Mouse (Mus musculus) stomach, postnatal 0 days (tissue): ENCODE results near the gene Sft2d1.
"Not testable (repeated sequence)": the region's sequence is repeated elsewhere in the genome, so short reads cannot be mapped to it uniquely, and the experiment has no call there.

ENCODE experiments used
- CTCF ChIP-seq: IDR thresholded peaks from 2 replicates; pipeline ENCODE4 v1.5.1; 2016; ENCODE audit warnings: antibody characterized with exemption, low read depth, mild to moderate bottlenecking, moderate library complexity
- EP300 ChIP-seq: optimal IDR thresholded peaks from 2 replicates; pipeline ENCODE3; 2016; ENCODE audit warnings: antibody characterized with exemption

DNA sequence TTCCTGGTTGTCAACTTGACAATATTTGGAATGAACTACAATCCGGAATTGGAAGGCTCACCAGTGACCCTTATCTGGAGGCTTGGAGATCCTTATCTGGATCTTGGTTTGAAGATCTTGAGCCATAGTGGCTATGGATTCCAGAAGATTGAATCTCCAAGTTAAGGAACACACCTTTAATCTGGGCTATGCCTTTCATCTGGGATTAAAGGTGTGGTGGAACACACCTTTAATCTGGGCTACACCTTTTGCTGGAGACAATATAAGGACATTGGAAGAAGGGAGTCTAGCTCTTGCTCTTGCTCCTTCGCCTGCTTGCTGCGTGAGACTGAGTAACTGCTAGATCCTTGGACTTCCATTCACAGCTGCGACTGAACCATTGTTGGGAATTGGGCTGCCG is 26.3 kb downstream of the Sft2d1 start, which contains the start of gene Prr18:
- not testable (repeated sequence) for TF ChIP-seq CTCF, EP300
